Comparison of ENCODE assay signal across 21 mouse cellular contexts in the genomic region with DNA sequence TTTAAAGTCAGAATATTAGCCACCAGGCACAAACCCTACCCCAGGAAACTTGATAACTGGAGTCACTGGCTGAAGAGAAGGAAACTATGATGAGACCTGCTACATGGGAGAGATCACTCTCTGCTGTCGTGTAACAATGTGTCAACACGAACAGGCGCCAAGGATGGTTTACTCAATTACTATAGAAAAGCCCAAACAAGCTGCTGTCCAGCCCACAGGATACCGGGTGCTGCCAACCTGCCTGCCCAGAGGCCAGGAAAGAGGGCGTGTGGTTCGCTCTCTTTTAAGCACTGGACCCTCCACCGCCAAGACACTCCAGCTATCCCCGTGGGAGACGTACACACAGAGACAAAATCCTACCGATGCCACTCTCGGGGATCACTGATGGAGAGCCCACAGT. TPM values are rescaled to one million over a fixed set of nuclear protein-coding genes. Genes with fewer than 3 reads are reported as not detected.
DNase-seq lines count a peak whose midpoint lies in the region; ATAC-seq and TF ChIP-seq lines count a peak whose summit lies in the region.
"Had no signal": no experiment of that assay in that cellular context is flagged by ENCODE, and none has a peak within 500 bp of the region (broad histone marks: within the 10 kb centered on the region; RNA-seq: fewer than 3 reads in every experiment).

No protein-coding gene starts in this region.

- H3K36me3 ChIP-seq in kidney, adult 2 months (ENCODE audit: control insufficient read depth, insufficient read depth, low read length) = no peaks in the 10 kb centered on the region; the same call in 1 of the 2 replicates
- H3K36me3 ChIP-seq in hindbrain, embryonic 16.5 days (ENCODE audit: control insufficient read depth, insufficient read depth, low read length) = no peaks in the 10 kb centered on the region
- H3K36me3 ChIP-seq: forebrain, embryonic 12.5 days; G1E; liver, embryonic 13.5 days; stomach, embryonic 15.5 days had no signal

- H3K4me2 ChIP-seq in hindbrain, embryonic 16.5 days (ENCODE audit: low read length) = no peak overlapping the region
- H3K4me2 ChIP-seq: forebrain, embryonic 12.5 days; liver, embryonic 13.5 days; midbrain, embryonic 11.5 days; stomach, embryonic 15.5 days had no signal

- no peak for ATAC-seq in hindbrain, embryonic 16.5 days
- ATAC-seq: hindbrain, postnatal 0 days; intestine, postnatal 0 days had no signal

- H3K27ac ChIP-seq in kidney, adult 2 months (ENCODE audit: insufficient read depth, low read depth, low read length) = 0 out of 2 replicates have a peak overlapping the region, but pooled peaks have one; percentile 27
- no peak overlapping the region for H3K27ac ChIP-seq in hindbrain, embryonic 16.5 days (ENCODE audit: low read depth, low read length)
- H3K27ac ChIP-seq: forebrain, embryonic 12.5 days; hindbrain, postnatal 0 days; kidney, postnatal 0 days; liver, embryonic 13.5 days; stomach, embryonic 15.5 days had no signal

- TF ChIP-seq CTCF in kidney, adult 2 months (conservative IDR thresholded peaks at IDR 0.05; ENCODE audit: insufficient read depth, insufficient read length, low read depth, low read length) = no peak

- H3K4me3 ChIP-seq in kidney, adult 2 months (ENCODE audit: insufficient read depth, low read depth, low read length) = no peak overlapping the region
- H3K4me3 ChIP-seq in hindbrain, embryonic 16.5 days (ENCODE audit: low read length) = no peak overlapping the region
- H3K4me3 ChIP-seq: forebrain, embryonic 12.5 days; liver, embryonic 13.5 days; stomach, embryonic 15.5 days had no signal

- TF ChIP-seq POLR2A in kidney, adult 2 months (IDR thresholded peaks at IDR 0.05; ENCODE audit: low read depth, low read length) = no peak

- 38% methylated on average over 11 of the region's 11 CpGs for WGBS in kidney, adult 2 months
- WGBS in hindbrain, embryonic 16.5 days = 66% methylated on average over 11 of the region's 11 CpGs

- H3K9ac ChIP-seq in hindbrain, embryonic 16.5 days (ENCODE audit: low read depth, low read length) = no peak overlapping the region
- H3K9ac ChIP-seq: forebrain, embryonic 12.5 days; liver, embryonic 13.5 days; stomach, embryonic 15.5 days had no signal

- peak; percentile 20 to 31 for DNase-seq in cerebellum, postnatal 10 days
- no peak for DNase-seq in cerebellum, adult 11-12 months
- peak; percentile 51 for DNase-seq in kidney, adult 2 months
- no peak for DNase-seq in kidney, adult 8-10 months
- DNase-seq in lung, postnatal 10 days = peak; percentile 36
- no peak for DNase-seq in lung, postnatal 36 days
- no peak for DNase-seq in urinary bladder, postnatal 14 days (ENCODE audit: low spot score)
- DNase-seq: adrenal gland, postnatal 25 days; cerebellum, adult 18-20 months; cerebellum, postnatal 36 days; gastrocnemius, postnatal 36 days; liver, embryonic 13.5 days; retina, postnatal 1 day had no signal

- H3K9me3 ChIP-seq in hindbrain, embryonic 16.5 days (ENCODE audit: control insufficient read depth, low read length) = no peaks in the 10 kb centered on the region
- H3K9me3 ChIP-seq: liver, embryonic 13.5 days; stomach, embryonic 15.5 days had no signal

- no peaks in the 10 kb centered on the region for H3K27me3 ChIP-seq in kidney, adult 2 months (replicated peaks; ENCODE audit: control insufficient read depth, insufficient read depth, low read length)
- no peaks in the 10 kb centered on the region for H3K27me3 ChIP-seq in hindbrain, embryonic 16.5 days (replicated peaks; ENCODE audit: control insufficient read depth, insufficient read depth, low read length)
- H3K27me3 ChIP-seq: forebrain, embryonic 12.5 days; liver, embryonic 13.5 days; stomach, embryonic 15.5 days had no signal

- peaks cover 23% of the 10 kb centered on the region for H3K4me1 ChIP-seq in kidney, adult 2 months (ENCODE audit: control insufficient read depth, insufficient read depth, low read length)
- no peaks in the 10 kb centered on the region for H3K4me1 ChIP-seq in hindbrain, embryonic 16.5 days (ENCODE audit: control insufficient read depth, insufficient read depth, low read depth, low read length)
- H3K4me1 ChIP-seq: liver, embryonic 13.5 days had no signal

RNA-seq across cellular contexts. Expression of gene Bicc1, which starts 13.7 kb away (rescaled TPM):
- 69.0 and 78.8 TPM in 2 replicates for polyA plus RNA-seq in kidney, adult 2 months (2012; rRNA removed)
- 4.9 and 6.6 TPM in 2 replicates for polyA plus RNA-seq in hindbrain, embryonic 16.5 days (2015; fragmentation: Nextera tagmentation; extraction: Ambion mirVana)
- polyA plus RNA-seq: G1E had no signal

Comparison
In these comparisons a context has a peak if more than half of its experiments do, and no peak if none do; other contexts are left out.
1. DNase-seq: peak in cerebellum, postnatal 10 days (2 of 2), kidney, adult 2 months (single experiment) and lung, postnatal 10 days (single experiment); none in cerebellum, adult 11-12 months (single experiment), kidney, adult 8-10 months (0 of 2), lung, postnatal 36 days (single experiment) and urinary bladder, postnatal 14 days (single experiment).